Mouse (Mus musculus) stomach, embryonic 16.5 days (tissue): ENCODE results near the gene Mcfd2. TPM values are rescaled to one million over a fixed set of nuclear protein-coding genes. Genes with fewer than 3 reads are reported as not detected.
A peak's percentile ranks its signal among the peaks of the same experiment; 100 is the strongest.
"Not testable (repeated sequence)": the region's sequence is repeated elsewhere in the genome, so short reads cannot be mapped to it uniquely, and the experiment has no call there.

Experiments
- ATAC-seq: fragments of 200-750 bp; cut with Nextera tagmentation; 2 replicates; pipeline ENCODE4 v1.8.0; 2017; ENCODE audit warnings: moderate number of reproducible peaks, moderate TSS enrichment; ENCODE audit not compliant: insufficient read depth, low FRiP score
- H3K27ac ChIP-seq: fragments of 300-500 bp; sonication (generic); 2 replicates; pipeline ENCODE4 v1.5.1; 2014; ENCODE audit warnings: low read length
- H3K27me3 ChIP-seq: fragments of 300-500 bp; sonication (generic); 2 replicates; pipeline ENCODE4 v1.6.1; 2014; ENCODE audit warnings: low read length, control low read depth, mixed read lengths; ENCODE audit not compliant: control insufficient read depth, insufficient read depth
- H3K36me3 ChIP-seq: fragments of 300-500 bp; sonication (generic); 2 replicates; pipeline ENCODE4 v1.6.1; 2014; ENCODE audit warnings: low read length; ENCODE audit not compliant: control insufficient read depth, insufficient read depth
- H3K4me1 ChIP-seq: fragments of 300-500 bp; sonication (generic); 2 replicates; pipeline ENCODE4 v1.6.1; 2014; ENCODE audit warnings: low read length, control low read depth, mixed read lengths; ENCODE audit not compliant: control insufficient read depth, insufficient read depth
- H3K4me2 ChIP-seq: fragments of 300-500 bp; sonication (generic); 2 replicates; pipeline ENCODE4 v1.6.1; 2014; ENCODE audit warnings: low read depth, low read length, mixed read lengths
- H3K4me3 ChIP-seq: fragments of 300-500 bp; sonication (generic); replicated peaks from 2 replicates; pipeline ENCODE4 v1.5.1; 2014; ENCODE audit warnings: mild to moderate bottlenecking, low read length
- H3K9ac ChIP-seq: fragments of 300-500 bp; sonication (generic); 2 replicates; pipeline ENCODE4 v1.6.1; 2014; ENCODE audit warnings: low read length
- H3K9me3 ChIP-seq: fragments of 300-500 bp; sonication (generic); replicated peaks from 2 replicates; pipeline ENCODE4 v1.6.1; 2016; ENCODE audit warnings: low read length, control low read depth; ENCODE audit not compliant: control insufficient read depth
- WGBS: fragments of 180-500 bp; shearing (Covaris S2); extraction: QIAGEN DNeasy Blood & Tissue Kit; methylation state at CpG from one replicate; pipeline ENCODE4 v1.1.7; 2014; 5-methylcytosine and 5-hydroxymethylcytosine counted together
- polyA plus RNA-seq: library from polyadenylated mRNA; unstranded; fragments of >200 nt; fragmentation: Nextera tagmentation; extraction: Ambion mirVana; gene quantifications from 2 replicates; pipeline ENCODE4 v1.2.1, GENCODE M21; 2015

Mcfd2 gene
- polyA plus RNA-seq, 1 experiment from 2014 or later, result 132 TPM

- peak overlapping the region; percentile 77 for H3K27ac ChIP-seq
- 0 out of 2 replicates have a peak overlapping the region, but pooled peaks have one; percentile 3 for H3K4me3 ChIP-seq
- peak overlapping the region; percentile 54 for H3K9ac ChIP-seq
- no peaks in the 10 kb centered on the region for H3K9me3 ChIP-seq
- ATAC-seq, result peak; percentile 34; the same call in 1 of the 2 replicates
- H3K4me1 ChIP-seq, result peaks cover 14% of the 10 kb centered on the region
- 62% methylated on average over 8 of the region's 8 CpGs for WGBS
- no peaks in the 10 kb centered on the region for H3K27me3 ChIP-seq
- H3K36me3 ChIP-seq, result no peaks in the 10 kb centered on the region
- H3K4me2 ChIP-seq, result peak overlapping the region; percentile 30
Measured at GRCm38 (mm10) chr17:87306746-87307145, 41.0 kb upstream of the Mcfd2 start.

DNA sequence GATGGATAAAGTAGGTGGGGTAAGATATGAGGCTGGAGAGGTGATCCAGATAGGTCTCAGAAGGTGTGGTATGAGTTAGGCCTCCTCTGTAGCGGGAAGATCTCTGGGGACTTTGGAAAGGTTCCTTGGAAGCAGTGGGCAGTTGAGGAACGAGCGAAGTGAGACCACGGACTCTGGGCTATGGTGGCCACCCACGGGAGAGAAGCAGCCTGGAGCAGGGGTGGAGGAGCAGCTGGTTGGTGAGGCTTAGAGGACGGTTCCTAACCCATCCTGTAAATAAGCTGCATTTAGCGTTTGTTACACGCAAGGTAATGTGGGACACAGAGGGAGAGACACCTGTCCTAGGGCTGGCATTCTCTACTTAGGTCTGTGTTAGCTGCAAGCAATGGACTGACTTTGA, 39.3 kb upstream of the Mcfd2 start:
- ATAC-seq, result no peak
- H3K36me3 ChIP-seq, result no peaks in the 10 kb centered on the region
- H3K4me1 ChIP-seq, result peaks cover 14% of the 10 kb centered on the region
- no peak overlapping the region for H3K27ac ChIP-seq
- H3K9ac ChIP-seq, result no peak overlapping the region
- no peaks in the 10 kb centered on the region for H3K27me3 ChIP-seq
- no peaks in the 10 kb centered on the region for H3K9me3 ChIP-seq
- 89% methylated on average over 8 of the region's 8 CpGs for WGBS
- no peak overlapping the region for H3K4me3 ChIP-seq
- H3K4me2 ChIP-seq, result no peak overlapping the region

- H3K9me3 ChIP-seq, result no peaks in the 10 kb centered on the region
- no peak for ATAC-seq
- H3K4me1 ChIP-seq, result peaks cover 13% of the 10 kb centered on the region
- H3K27me3 ChIP-seq, result no peaks in the 10 kb centered on the region
- H3K9ac ChIP-seq, result no peak overlapping the region
- H3K36me3 ChIP-seq, result no peaks in the 10 kb centered on the region
- H3K27ac ChIP-seq, result peak overlapping the region; percentile 90; the same call in 1 of the 2 replicates
- no peak overlapping the region for H3K4me3 ChIP-seq
- 66% methylated on average over 11 of the region's 11 CpGs for WGBS
- no peak overlapping the region for H3K4me2 ChIP-seq
Measured at GRCm38 (mm10) chr17:87304151-87304894, 38.6 kb upstream of the Mcfd2 start.

DNA sequence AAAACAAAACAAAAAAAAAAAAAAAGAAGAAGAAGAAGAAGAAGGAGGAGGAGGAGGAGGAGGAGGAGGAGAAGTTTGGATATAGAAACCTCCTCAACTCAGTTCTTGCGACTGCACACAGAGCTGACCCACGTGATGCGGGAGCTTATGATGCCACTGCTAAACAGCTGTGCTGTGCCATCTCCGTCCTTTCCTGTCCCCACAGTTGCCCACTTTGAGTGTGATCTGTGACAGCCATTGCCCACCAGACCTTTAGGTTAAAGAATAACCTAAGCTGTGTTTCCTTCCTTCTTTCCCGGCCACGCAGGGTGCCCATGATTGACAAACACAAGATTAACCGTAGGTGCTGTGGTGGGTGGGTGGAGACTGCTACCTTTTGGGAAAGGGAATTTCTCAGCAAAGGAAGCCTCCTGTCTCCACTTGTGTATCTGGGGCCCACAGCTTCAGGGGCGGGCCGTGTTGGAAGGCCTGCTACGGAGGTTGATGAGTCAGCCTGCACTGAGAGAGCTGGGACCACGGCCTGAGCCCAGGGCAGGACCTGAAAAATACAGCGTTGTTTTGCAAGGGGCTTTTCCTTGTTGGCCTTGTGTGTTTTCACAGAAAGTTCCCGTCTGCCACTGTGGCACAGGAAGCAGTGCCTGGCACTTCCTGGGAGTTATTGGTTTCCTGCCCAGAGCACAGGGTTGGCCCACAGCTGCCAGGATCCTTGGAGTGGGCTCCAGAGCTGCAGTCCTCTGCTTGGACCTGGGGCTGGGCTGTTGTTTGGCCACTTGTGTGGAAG, 36.5 kb upstream of the Mcfd2 start:
- 59% methylated on average over 13 of the region's 13 CpGs for WGBS
- Histone ChIP-seq H3K4me3 (no peak overlapping the region), H3K9ac (peak overlapping the region; percentile 37; the same call in 1 of the 2 replicates), H3K9me3 (no peaks in the 10 kb centered on the region), H3K4me1 (peaks cover 15% of the 10 kb centered on the region), H3K4me2 (no peak overlapping the region), H3K27ac (peak overlapping the region; percentile 90), H3K27me3 (no peaks in the 10 kb centered on the region), H3K36me3 (no peaks in the 10 kb centered on the region)
- ATAC-seq, result peak; percentile 72

- not testable (repeated sequence) for ATAC-seq, H3K4me2 ChIP-seq, H3K27ac ChIP-seq, H3K9ac ChIP-seq, H3K4me3 ChIP-seq, H3K27me3 ChIP-seq, H3K9me3 ChIP-seq, H3K36me3 ChIP-seq
- 85% methylated on average over 9 of the region's 9 CpGs for WGBS
- peaks cover 15% of the 10 kb centered on the region for H3K4me1 ChIP-seq
Measured at GRCm38 (mm10) chr17:87301607-87302006, 35.9 kb upstream of the Mcfd2 start.

- WGBS, result 76% methylated on average over 10 of the region's 10 CpGs
- H3K4me2 ChIP-seq, result no peak overlapping the region
- no peaks in the 10 kb centered on the region for H3K9me3 ChIP-seq
- no peak overlapping the region for H3K4me3 ChIP-seq
- no peak for ATAC-seq
- peaks cover 15% of the 10 kb centered on the region for H3K4me1 ChIP-seq
- H3K36me3 ChIP-seq, result no peaks in the 10 kb centered on the region
- no peak overlapping the region for H3K27ac ChIP-seq
- no peak overlapping the region for H3K9ac ChIP-seq
- H3K27me3 ChIP-seq, result no peaks in the 10 kb centered on the region
Measured at GRCm38 (mm10) chr17:87300340-87300739, 34.6 kb upstream of the Mcfd2 start.

- Histone ChIP-seq H3K9me3 (no peaks in the 10 kb centered on the region), H3K27me3 (no peaks in the 10 kb centered on the region), H3K4me1 (peaks cover 15% of the 10 kb centered on the region), H3K4me3 (no peak overlapping the region), H3K36me3 (no peaks in the 10 kb centered on the region), H3K27ac (peak overlapping the region; percentile 55; the same call in 1 of the 2 replicates), H3K4me2 (no peak overlapping the region), H3K9ac (no peak overlapping the region)
- WGBS, result 56% methylated on average over 6 of the region's 6 CpGs
- peak; percentile 55; the same call in 1 of the 2 replicates for ATAC-seq
Measured at GRCm38 (mm10) chr17:87298944-87299343, 33.2 kb upstream of the Mcfd2 start.

DNA sequence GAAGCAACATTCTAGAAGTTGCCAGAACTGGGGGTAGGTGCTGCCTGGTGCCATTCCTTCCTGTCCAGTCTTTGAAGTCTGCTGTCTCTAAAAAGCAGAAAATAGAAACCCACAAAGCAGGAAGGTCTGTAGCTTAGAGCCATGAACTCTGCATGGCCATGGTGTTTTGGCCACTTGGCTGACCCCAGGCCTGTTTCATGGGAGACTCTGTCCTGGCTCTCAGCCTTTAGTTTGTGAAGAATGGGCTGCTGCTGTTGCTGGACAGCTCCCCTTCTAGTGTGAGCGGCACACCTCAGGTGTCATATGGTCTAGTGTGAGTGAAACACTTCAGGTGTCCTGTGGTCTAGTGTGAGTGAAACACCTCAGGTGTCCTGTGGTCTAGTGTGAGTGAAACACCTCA, 31.0 kb upstream of the Mcfd2 start:
- not testable (repeated sequence) for ATAC-seq, H3K36me3 ChIP-seq

DNA sequence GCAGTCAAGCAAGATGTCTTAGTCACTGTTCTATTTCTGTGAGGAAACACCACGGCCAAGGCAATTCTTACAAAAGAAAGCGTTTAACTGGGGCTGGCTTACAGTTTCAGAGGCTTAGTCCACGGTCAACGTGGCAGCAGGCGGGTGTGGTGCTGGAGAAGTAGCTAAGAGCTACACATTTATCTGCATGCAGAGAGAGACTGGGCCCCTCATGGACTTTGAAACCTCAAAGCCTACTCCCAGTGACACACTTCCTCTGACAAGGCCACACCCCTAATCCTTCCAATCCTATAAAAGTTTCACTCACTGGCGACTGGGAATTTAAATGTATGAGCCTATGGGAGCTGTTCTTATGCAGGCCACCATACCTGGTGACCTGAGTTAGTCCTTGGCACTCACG, 30.0 kb upstream of the Mcfd2 start:
- H3K27ac ChIP-seq, result no peak overlapping the region
- H3K4me1 ChIP-seq, result peaks cover 5% of the 10 kb centered on the region; the same call in 1 of the 2 replicates
- 77% methylated on average over 7 of the region's 7 CpGs for WGBS
- 0 out of 2 replicates have a peak, but pooled peaks cover 4% of the 10 kb centered on the region for H3K36me3 ChIP-seq
- no peak overlapping the region for H3K9ac ChIP-seq
- no peak overlapping the region for H3K4me3 ChIP-seq
- no peaks in the 10 kb centered on the region for H3K27me3 ChIP-seq
- no peaks in the 10 kb centered on the region for H3K9me3 ChIP-seq
- no peak for ATAC-seq
- no peak overlapping the region for H3K4me2 ChIP-seq

More for the DNA sequence above, 31.0 kb upstream of the Mcfd2 start:
- not testable (repeated sequence) for H3K27me3 ChIP-seq, H3K4me3 ChIP-seq, H3K4me1 ChIP-seq, H3K9me3 ChIP-seq, H3K9ac ChIP-seq, H3K27ac ChIP-seq, H3K4me2 ChIP-seq
- WGBS, result 86% methylated on average over 1 of the region's 1 CpGs
